Mouse (Mus musculus): ENCODE results near the gene Polr2l. TPM values are rescaled to one million over a fixed set of nuclear protein-coding genes. Genes with fewer than 3 reads are reported as not detected.
"Not testable (repeated sequence)": the region's sequence is repeated elsewhere in the genome, so short reads cannot be mapped to it uniquely, and the experiment has no call there.

Polr2l gene
- total and polyA plus RNA-seq, 2 experiments from 2014 or later: 25.5 to 81.6 TPM

DNA sequence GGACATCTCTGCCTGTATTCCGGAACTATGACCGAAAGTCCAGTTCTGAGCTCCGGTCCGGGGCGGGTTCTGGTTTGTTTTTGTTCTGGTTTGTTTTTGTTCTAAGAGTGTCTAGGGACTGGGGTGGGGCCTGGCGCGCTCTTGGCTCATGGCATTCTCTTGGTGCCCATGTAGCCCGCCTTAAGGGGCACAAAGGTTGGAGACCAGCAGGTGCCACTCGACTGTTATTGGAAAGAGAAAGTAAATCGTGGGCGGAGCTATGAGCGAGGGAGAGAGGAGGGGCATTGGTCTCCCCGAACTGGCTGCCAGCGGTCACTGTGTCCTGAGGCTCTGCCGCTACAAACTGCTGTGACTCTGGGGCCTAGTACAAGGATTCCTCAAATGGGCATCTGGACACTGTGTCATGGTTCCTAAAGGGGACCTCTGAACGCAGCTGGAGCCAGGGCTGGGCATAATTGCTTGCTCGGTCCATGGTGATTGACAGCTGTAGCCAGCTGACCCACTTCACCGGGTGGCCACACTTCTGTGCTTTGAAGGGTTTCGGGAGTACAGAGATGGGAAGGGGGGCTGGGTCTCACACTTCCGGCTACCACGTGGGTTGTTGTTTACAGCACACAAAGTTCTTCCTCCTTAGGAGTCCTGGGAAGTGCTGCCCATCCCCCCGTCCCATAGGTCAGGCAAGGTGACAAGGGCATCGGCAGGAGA is 19.2 kb downstream of the Polr2l start:
- H3K9me3 ChIP-seq (ENCODE audit: low read length): no peaks in the 10 kb centered on the region
- peak; percentile 39 for ATAC-seq
- peaks cover 19% of the 10 kb centered on the region for H3K36me3 ChIP-seq (ENCODE audit: insufficient read depth, low read length)
- peak overlapping the region; percentile 98 for H3K4me2 ChIP-seq (ENCODE audit: low read depth, low read length)
- 2% methylated on average over 23 of the region's 23 CpGs for WGBS
- peak overlapping the region; percentile 80 for H3K4me3 ChIP-seq (ENCODE audit: low read length)
- peak overlapping the region; percentile 84 for H3K27ac ChIP-seq
- H3K27me3 ChIP-seq (ENCODE audit: insufficient read depth, low read length): peaks cover 2% of the 10 kb centered on the region
- H3K4me1 ChIP-seq (ENCODE audit: insufficient read depth, low read length): 0 out of 2 replicates have a peak, but pooled peaks cover 8% of the 10 kb centered on the region
- DNase-seq (ENCODE audit: low spot score): peak; percentile 64
- TF ChIP-seq CTCF (IDR thresholded peaks at IDR 0.05; ENCODE audit: low read depth): no peak
- H3K9ac ChIP-seq (replicated peaks; ENCODE audit: low read length): peak overlapping the region; percentile 72

DNA sequence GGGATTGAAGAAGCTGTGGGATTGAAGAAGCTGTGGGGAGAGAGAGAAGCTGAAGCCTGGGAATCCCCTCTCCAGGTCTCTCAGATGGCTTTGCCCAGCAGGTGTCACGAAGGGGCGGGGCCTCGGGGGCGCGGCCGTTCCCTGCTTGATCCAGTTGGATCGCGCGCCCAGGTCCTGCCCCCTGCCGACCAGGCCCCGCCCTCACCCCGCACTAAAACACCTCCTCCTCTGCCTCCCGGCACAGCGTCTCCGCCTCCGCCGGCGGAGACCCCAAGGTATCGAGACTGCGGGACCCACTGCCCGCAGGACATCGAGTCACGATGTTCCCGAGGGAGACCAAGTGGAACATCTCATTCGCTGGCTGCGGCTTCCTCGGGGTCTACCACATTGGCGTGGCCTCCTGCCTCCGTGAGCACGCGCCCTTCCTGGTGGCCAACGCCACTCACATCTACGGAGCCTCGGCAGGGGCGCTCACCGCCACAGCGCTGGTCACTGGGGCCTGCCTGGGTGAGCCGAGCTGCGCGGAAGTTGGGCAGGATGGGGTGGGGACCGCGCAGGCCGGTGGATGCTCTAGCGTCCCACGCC is 19.9 kb downstream of the Polr2l start, which contains the start of gene Pnpla2:
Gene Pnpla2, plus strand, starts transcription at position 232 of the 585 bp plus-strand sequence.
- Histone ChIP-seq H3K4me3 (ENCODE audit: low read length) (peak within 1 kb of the TSS; percentile 80), H3K27ac (peak within 1 kb of the TSS; percentile 84), H3K27me3 (ENCODE audit: insufficient read depth, low read length) (no peaks in the 10 kb centered on the region), H3K4me1 (ENCODE audit: insufficient read depth, low read length) (0 out of 2 replicates have a peak, but pooled peaks cover 8% of the 10 kb centered on the region), H3K9me3 (ENCODE audit: low read length) (no peaks in the 10 kb centered on the region), H3K9ac (replicated peaks; ENCODE audit: low read length) (peak within 1 kb of the TSS; percentile 72), H3K4me2 (ENCODE audit: low read depth, low read length) (peak within 1 kb of the TSS; percentile 98), H3K36me3 (ENCODE audit: insufficient read depth, low read length) (peaks cover 19% of the 10 kb centered on the region)
- TF ChIP-seq CTCF (IDR thresholded peaks at IDR 0.05; ENCODE audit: low read depth): peak; percentile 40
- ATAC-seq (peak; percentile 85), DNase-seq (ENCODE audit: low spot score) (peak; percentile 92)
- WGBS: under 1% methylated on average over 44 of the region's 45 CpGs

DNA sequence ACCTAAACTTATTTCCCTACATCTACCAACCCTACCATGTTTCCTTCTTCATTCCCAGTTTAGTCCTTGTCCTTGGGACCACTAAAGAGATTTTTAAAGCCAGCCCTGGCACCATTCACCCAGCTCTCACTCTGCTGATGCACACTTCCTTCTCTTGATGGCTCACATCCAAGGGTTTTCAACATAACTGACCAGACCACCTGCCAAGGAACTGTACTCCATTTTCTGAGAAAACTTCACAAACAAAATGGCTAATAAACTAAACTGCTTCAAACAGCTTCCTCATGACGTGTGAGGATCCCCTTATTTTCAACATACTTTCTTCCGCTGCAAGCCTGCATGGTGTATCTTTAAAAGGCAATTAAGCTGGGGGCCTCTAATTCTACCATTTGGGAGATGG is 21.3 kb downstream of the Polr2l start:
- Histone ChIP-seq H3K4me3 (ENCODE audit: low read length) (no peak overlapping the region), H3K27me3 (ENCODE audit: insufficient read depth, low read length) (no peaks in the 10 kb centered on the region), H3K27ac (no peak overlapping the region), H3K9me3 (ENCODE audit: low read length) (no peaks in the 10 kb centered on the region), H3K36me3 (ENCODE audit: insufficient read depth, low read length) (peaks cover 15% of the 10 kb centered on the region), H3K4me2 (ENCODE audit: low read depth, low read length) (no peak overlapping the region), H3K9ac (replicated peaks; ENCODE audit: low read length) (no peak overlapping the region), H3K4me1 (ENCODE audit: insufficient read depth, low read length) (peaks cover 10% of the 10 kb centered on the region)
- ATAC-seq: no peak
- DNase-seq (ENCODE audit: low spot score): no peak
- 78% methylated on average over 2 of the region's 2 CpGs for WGBS
- TF ChIP-seq CTCF (IDR thresholded peaks at IDR 0.05; ENCODE audit: low read depth): no peak

DNA sequence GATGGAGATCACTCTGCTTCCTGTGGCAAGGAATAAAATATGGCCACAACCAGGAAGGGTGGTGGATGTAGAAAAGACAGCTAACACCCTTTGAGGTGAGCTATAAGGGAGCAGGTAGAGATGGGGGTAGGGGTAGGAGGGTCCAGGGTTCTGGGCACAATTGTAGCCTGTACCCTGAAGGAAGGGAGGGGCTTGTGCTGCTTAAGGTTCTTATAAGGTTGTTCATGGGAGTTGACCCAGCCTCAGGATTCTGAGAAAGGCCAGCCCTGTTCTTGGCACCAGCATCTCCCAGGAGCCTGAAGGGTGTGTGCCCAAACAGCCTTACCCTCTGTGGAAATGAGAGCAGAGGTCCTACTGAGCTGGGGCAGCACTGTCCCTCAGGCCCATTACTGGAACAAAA is 23.0 kb downstream of the Polr2l start:
- peaks cover 17% of the 10 kb centered on the region for H3K4me1 ChIP-seq (ENCODE audit: insufficient read depth, low read length)
- H3K36me3 ChIP-seq (ENCODE audit: insufficient read depth, low read length): peaks cover 15% of the 10 kb centered on the region
- H3K9ac ChIP-seq (replicated peaks; ENCODE audit: low read length): no peak overlapping the region
- ATAC-seq (no peak), DNase-seq (ENCODE audit: low spot score) (no peak)
- H3K4me3 ChIP-seq (ENCODE audit: low read length): no peak overlapping the region
- no peaks in the 10 kb centered on the region for H3K27me3 ChIP-seq (ENCODE audit: insufficient read depth, low read length)
- H3K27ac ChIP-seq: no peak overlapping the region
- no peak overlapping the region for H3K4me2 ChIP-seq (ENCODE audit: low read depth, low read length)
- no peaks in the 10 kb centered on the region for H3K9me3 ChIP-seq (ENCODE audit: low read length)
- no peak for TF ChIP-seq CTCF (IDR thresholded peaks at IDR 0.05; ENCODE audit: low read depth)

DNA sequence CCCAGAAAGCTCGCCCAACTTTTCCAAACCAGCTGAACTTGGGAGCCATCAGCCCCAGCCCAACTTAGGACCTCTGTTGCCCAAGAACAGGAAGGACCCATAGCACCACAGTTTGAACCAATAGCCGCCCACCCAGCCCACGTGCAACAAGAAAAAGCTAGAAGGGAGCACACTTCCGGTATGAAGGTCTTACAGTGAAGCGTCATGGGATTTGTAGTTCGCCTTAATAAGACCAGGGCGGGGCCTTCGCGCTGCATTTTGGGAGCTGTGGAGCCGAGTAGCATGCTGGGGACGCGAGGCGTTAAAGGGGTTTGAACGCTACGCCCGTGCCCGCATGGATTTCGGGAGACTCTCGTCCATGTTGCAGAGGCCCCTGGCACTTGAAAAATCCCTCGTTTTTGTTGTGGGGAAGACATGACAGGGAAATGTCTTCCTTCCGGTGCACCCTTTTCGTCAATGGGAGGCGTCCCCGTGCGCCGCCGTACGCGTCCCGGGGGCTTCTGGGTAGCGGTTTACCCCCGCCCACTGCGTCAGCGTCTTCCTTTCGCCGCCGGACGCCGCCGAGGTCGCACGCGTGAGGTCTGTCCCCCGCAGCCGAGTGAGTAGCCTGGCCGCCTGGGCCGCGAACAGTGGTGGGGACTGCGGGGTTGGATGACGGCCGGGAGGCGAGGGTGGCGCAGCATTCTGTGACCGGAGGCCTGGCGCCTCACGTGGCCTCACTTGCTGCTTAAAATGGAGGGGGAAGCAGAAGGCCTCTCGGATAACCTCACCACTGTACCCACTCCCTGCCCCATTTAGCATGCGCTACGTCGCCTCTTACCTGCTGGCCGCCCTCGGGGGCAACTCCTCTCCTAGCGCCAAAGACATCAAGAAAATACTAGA is 27.6 kb downstream of the Polr2l start, which contains the start of gene Rplp2:
Gene Rplp2, plus strand, starts transcription at position 261 of the 882 bp plus-strand sequence.
- H3K4me3 ChIP-seq (ENCODE audit: low read length): peak within 1 kb of the TSS; percentile 73
- under 1% methylated on average over 63 of the region's 63 CpGs for WGBS
- peaks cover 18% of the 10 kb centered on the region for H3K4me1 ChIP-seq (ENCODE audit: insufficient read depth, low read length)
- no peak; the same call in 1 of the 2 replicates for TF ChIP-seq CTCF (IDR thresholded peaks at IDR 0.05; ENCODE audit: low read depth)
- peaks cover 15% of the 10 kb centered on the region for H3K36me3 ChIP-seq (ENCODE audit: insufficient read depth, low read length)
- H3K27me3 ChIP-seq (ENCODE audit: insufficient read depth, low read length): no peaks in the 10 kb centered on the region
- H3K4me2 ChIP-seq (ENCODE audit: low read depth, low read length): peak within 1 kb of the TSS; percentile 75
- DNase-seq (ENCODE audit: low spot score): peak; percentile 96
- H3K9ac ChIP-seq (replicated peaks; ENCODE audit: low read length): peak within 1 kb of the TSS; percentile 86
- peak; percentile 93 for ATAC-seq
- H3K27ac ChIP-seq: peak within 1 kb of the TSS; percentile 88
- H3K9me3 ChIP-seq (ENCODE audit: low read length): no peaks in the 10 kb centered on the region

DNA sequence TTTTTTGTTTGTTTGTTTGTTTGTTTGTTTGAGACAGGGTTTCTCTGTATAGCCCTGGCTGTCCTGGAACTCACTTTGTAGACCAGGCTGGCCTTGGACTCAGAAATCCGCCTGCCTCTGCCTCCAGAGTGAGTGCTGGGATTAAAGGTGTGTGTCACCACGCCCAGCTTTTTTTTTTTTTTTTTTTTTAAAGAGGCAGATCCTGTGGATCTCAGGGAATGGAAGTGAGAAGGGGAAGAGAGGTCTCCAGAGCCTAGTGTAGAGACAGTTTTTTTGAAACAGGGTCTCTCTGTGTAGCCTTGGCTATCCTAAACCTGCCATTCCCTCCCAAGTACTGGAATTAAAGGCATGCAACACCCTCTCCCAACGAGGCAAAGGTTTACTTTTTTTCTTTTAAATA is 28.6 kb downstream of the Polr2l start:
- not testable (repeated sequence) for H3K27me3 ChIP-seq (ENCODE audit: insufficient read depth, low read length); H3K9me3 ChIP-seq (ENCODE audit: low read length); ATAC-seq; H3K27ac ChIP-seq; DNase-seq (ENCODE audit: low spot score); H3K36me3 ChIP-seq (ENCODE audit: insufficient read depth, low read length); H3K9ac ChIP-seq (replicated peaks; ENCODE audit: low read length)
- H3K4me1 ChIP-seq (ENCODE audit: insufficient read depth, low read length): peaks cover 18% of the 10 kb centered on the region
- peak overlapping the region; percentile 75 for H3K4me2 ChIP-seq (ENCODE audit: low read depth, low read length)
- WGBS: 83% methylated on average over 3 of the region's 3 CpGs
- H3K4me3 ChIP-seq (ENCODE audit: low read length): peak overlapping the region; percentile 73; the same call in 1 of the 2 replicates

Data from hindbrain, postnatal 0 days (tissue).